In the genomic region with DNA sequence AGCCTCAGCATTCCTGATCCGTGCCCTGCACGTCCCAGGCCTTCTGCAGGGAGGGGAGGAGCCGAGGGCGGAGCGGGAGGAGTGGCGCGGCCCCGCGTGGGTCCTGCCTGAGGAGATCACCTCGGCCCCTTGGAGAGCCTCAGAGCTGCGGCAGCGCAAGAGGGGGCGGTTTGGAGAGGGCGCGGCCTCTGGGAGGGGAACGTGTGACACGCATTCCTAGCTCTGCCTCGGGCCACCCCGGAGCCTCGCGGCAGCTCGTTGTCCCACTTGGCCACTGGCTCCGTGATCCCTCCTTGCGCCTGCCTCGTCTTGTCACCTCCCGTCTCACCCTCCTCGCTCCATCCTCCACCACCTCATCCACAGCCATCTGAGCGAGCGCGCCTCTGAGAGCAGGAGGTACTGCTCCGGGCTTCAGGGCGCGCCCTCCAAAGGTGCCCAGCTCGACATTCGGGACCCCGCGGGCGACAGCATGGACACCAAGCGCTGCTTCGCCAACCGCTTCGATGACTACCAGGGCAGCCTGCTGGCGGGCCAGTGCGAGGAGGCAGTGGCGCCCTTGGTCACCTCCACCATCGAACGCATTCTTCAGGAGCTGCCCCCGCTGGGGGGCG, we compare ENCODE assay signal across 8 mouse cellular contexts. TPM values are rescaled to one million over a fixed set of nuclear protein-coding genes. Genes with fewer than 3 reads are reported as not detected.
DNase-seq lines count a peak whose midpoint lies in the region; ATAC-seq lines count a peak whose summit lies in the region.

Lancl3 (plus strand) TSS at position 142 of the 611 bp plus-strand sequence.

- peak within 1 kb of the TSS; percentile 41 for H3K4me3 ChIP-seq in intestine, embryonic 14.5 days (ENCODE audit: low read depth, low read length)
- peak within 1 kb of the TSS; percentile 39 for H3K4me3 ChIP-seq in liver, embryonic 15.5 days (replicated peaks)
- H3K4me3 ChIP-seq in neural tube, embryonic 14.5 days (ENCODE audit: low read depth, low read length): peak within 1 kb of the TSS; percentile 36

- H3K4me1 ChIP-seq in intestine, embryonic 14.5 days (replicated peaks; ENCODE audit: control insufficient read depth, insufficient read depth, low read length): no peaks in the 10 kb centered on the region
- no peaks in the 10 kb centered on the region for H3K4me1 ChIP-seq in liver, embryonic 15.5 days (replicated peaks)
- no peaks in the 10 kb centered on the region for H3K4me1 ChIP-seq in neural tube, embryonic 14.5 days (ENCODE audit: control insufficient read depth, insufficient read depth, low read length)

- H3K4me2 ChIP-seq in intestine, embryonic 14.5 days (ENCODE audit: low read length): peak within 1 kb of the TSS; percentile 61
- H3K4me2 ChIP-seq in liver, embryonic 15.5 days: peak within 1 kb of the TSS; percentile 62
- H3K4me2 ChIP-seq in neural tube, embryonic 14.5 days (ENCODE audit: low read depth, low read length): peak within 1 kb of the TSS; percentile 61

- H3K27me3 ChIP-seq in intestine, embryonic 14.5 days (replicated peaks; ENCODE audit: control insufficient read depth, insufficient read depth, low read length): no peaks in the 10 kb centered on the region; the same call in 1 of the 2 replicates
- H3K27me3 ChIP-seq in liver, embryonic 15.5 days: peaks cover 30% of the 10 kb centered on the region
- no peaks in the 10 kb centered on the region for H3K27me3 ChIP-seq in neural tube, embryonic 14.5 days (ENCODE audit: control insufficient read depth, insufficient read depth, low read length)

- H3K36me3 ChIP-seq in intestine, embryonic 14.5 days (ENCODE audit: control insufficient read depth, insufficient read depth, low read length): no peaks in the 10 kb centered on the region
- no peaks in the 10 kb centered on the region for H3K36me3 ChIP-seq in liver, embryonic 15.5 days (replicated peaks)
- H3K36me3 ChIP-seq in neural tube, embryonic 14.5 days (ENCODE audit: control insufficient read depth, insufficient read depth, low read length): no peaks in the 10 kb centered on the region

- peak within 1 kb of the TSS; percentile 30; the same call in 1 of the 2 replicates for H3K9ac ChIP-seq in intestine, embryonic 14.5 days (ENCODE audit: low read length)
- no peak within 1 kb of the TSS for H3K9ac ChIP-seq in liver, embryonic 15.5 days
- H3K9ac ChIP-seq in neural tube, embryonic 14.5 days (replicated peaks; ENCODE audit: low read depth, low read length): peak within 1 kb of the TSS; percentile 41; the same call in 1 of the 2 replicates

- ATAC-seq in intestine, embryonic 14.5 days (replicated peaks; ENCODE audit: low FRiP score, low TSS enrichment, low read depth): peak; percentile 71
- ATAC-seq in liver, embryonic 15.5 days (ENCODE audit: insufficient read depth): no peak
- peak; percentile 76 for ATAC-seq in neural tube, embryonic 14.5 days (ENCODE audit: low read depth)

- 12% methylated on average over 32 of the region's 49 CpGs for WGBS in intestine, embryonic 14.5 days
- WGBS in liver, embryonic 15.5 days (ENCODE audit: insufficient replicate concordance): 7% methylated on average over 45 of the region's 49 CpGs
- WGBS in neural tube, embryonic 14.5 days: 15% methylated on average over 36 of the region's 49 CpGs

- DNase-seq in right cerebral cortex, postnatal 10 days (ENCODE audit: low spot score in 2 of 2): peak; percentile 27 to 43
- DNase-seq in right cerebral cortex, adult 2 months (ENCODE audit: low spot score in 2 of 2): no peak
- DNase-seq in cerebellum, adult 8-10 months: peak; percentile 59
- DNase-seq in gastrocnemius, postnatal 14 days: peak; percentile 7
- peak; percentile 60 for DNase-seq in intestine, embryonic 14.5 days (ENCODE audit: low spot score)
- DNase-seq in yolk sac, embryonic 10.5 days (ENCODE audit: low spot score): peak; percentile 2

- intact Hi-C loops in gastrocnemius, postnatal 14 days (cut with DNase I; ENCODE audit: low total_unique reads): no loop called here

- H3K9me3 ChIP-seq in intestine, embryonic 14.5 days (ENCODE audit: control insufficient read depth, low read length): no peaks in the 10 kb centered on the region
- no peaks in the 10 kb centered on the region for H3K9me3 ChIP-seq in liver, embryonic 15.5 days (replicated peaks)
- H3K9me3 ChIP-seq in neural tube, embryonic 14.5 days (ENCODE audit: control insufficient read depth, low read length): no peaks in the 10 kb centered on the region

- H3K27ac ChIP-seq in intestine, embryonic 14.5 days (ENCODE audit: low read depth): no peak within 1 kb of the TSS
- no peak within 1 kb of the TSS for H3K27ac ChIP-seq in liver, embryonic 15.5 days (replicated peaks)
- no peak within 1 kb of the TSS for H3K27ac ChIP-seq in neural tube, embryonic 14.5 days (ENCODE audit: low read depth, low read length)

RNA-seq across cellular contexts. Expression of gene Lancl3, which starts in this region (rescaled TPM):
- total RNA-seq in gastrocnemius, postnatal 14 days (2021): under 1 TPM; 0.18 to 0.60 TPM
- polyA plus RNA-seq in intestine, embryonic 14.5 days (2014; fragmentation: Nextera tagmentation; extraction: Ambion mirVana): 0.70 and 0.87 TPM in 2 replicates
- polyA plus RNA-seq in liver, embryonic 15.5 days (2015; fragmentation: Nextera tagmentation; extraction: Ambion mirVana): 0.24 and 0.28 TPM in 2 replicates
- 2.5 and 3.6 TPM in 2 replicates for polyA plus RNA-seq in neural tube, embryonic 14.5 days (2014; fragmentation: Nextera tagmentation; extraction: Ambion mirVana)

Comparison
In these comparisons a context has a peak if more than half of its experiments do, and no peak if none do; other contexts are left out.
1. DNase-seq: peak in right cerebral cortex, postnatal 10 days (2 of 2), cerebellum, adult 8-10 months (single experiment) and yolk sac, embryonic 10.5 days (single experiment); none in right cerebral cortex, adult 2 months (0 of 2).
2. Peak in DNase-seq in gastrocnemius, postnatal 14 days; RNA of the gene not detected or under 1 TPM.
3. Peak in DNase-seq, ATAC-seq, H3K4me3 ChIP-seq, H3K9ac ChIP-seq and H3K4me2 ChIP-seq in intestine, embryonic 14.5 days; RNA of the gene not detected or under 1 TPM.
4. Peak in every context shown above with its lines, with median percentiles within 50 percentile points of each other: H3K4me2 ChIP-seq and H3K4me3 ChIP-seq.